Mouse (Mus musculus): ENCODE results near the gene Tbc1d2.

The Tbc1d2 gene

DNA sequence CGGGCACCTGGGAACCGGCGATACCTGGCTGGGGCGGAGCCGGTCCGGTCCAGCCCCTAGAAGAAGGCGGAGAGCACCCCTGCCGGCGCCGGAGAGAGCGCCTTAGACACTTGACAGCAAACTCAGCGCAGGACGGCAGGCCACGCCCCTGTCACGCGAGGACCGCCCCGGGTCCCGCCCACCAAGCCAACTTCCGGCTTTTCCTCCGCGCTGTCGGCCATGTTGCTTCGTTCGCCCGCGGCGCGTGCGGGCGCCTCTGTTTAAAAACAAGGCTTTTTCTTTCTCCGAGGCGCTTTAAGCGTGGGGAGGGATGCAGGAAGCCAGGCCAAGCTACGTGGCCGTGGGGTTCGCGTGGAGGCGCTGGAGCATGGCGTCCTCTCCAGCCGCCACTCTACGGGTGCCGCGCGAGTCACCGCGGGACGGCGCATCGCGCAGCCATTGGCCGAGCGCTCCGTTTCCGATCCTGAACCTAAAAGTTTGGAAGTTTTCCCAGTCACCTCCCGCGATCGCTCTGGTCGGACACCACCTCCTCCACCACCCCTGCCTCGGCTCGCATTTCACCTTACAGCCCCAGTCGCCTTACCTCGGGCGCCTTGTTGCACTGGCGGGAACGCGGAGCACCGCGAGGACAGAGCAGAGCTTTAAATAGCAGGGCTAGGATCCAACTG lies at the start of gene Tbc1d2:
TSS of gene Tbc1d2 (minus strand) at position 124 of the 668 bp plus-strand sequence.
- peak; percentile 90 for DNase-seq (ENCODE audit: low read depth, low spot score)

DNA sequence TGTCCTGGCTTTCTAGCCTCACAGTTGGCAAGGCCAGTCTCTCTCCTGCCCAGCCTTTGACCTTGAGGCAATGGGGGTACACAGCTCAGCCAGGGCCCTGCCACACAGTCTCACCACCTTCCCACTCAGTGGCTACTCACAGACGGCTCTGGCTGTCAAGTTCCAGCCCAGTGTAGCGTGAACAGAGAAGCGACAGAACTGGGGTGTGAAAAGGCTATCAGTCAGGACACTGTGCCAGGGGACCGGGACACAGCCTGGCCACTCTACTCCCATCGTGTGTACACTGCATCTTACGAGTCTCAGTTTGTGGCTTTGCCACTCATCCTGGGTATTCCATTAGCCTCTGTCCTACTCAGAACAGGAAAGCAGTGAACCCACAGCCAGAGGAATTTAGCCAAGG lies 46.5 kb upstream of the Tbc1d2 start:
- DNase-seq (ENCODE audit: low read depth, low spot score) = no peak

DNA sequence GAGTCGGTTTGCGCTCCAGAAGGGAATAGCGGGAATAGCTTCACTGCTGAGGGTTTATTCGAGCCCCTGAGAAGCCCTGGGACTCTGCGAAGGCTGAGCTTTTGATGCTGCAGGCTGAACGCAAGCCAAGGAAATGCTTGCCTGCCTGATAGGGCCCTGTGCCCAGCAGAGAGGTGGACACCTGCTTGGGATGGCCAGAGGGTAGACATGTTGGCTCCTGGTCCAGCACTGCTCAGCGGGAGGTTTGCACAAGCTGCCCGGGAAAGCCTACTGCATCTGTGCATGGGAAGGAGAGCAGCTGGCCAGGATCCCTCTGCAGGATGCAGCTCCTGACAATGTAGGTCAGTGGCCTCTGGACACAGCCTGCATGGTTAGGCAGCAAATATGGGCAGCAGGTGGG lies 40.6 kb upstream of the Tbc1d2 start:
- no peak for DNase-seq (ENCODE audit: low read depth, low spot score)

DNA sequence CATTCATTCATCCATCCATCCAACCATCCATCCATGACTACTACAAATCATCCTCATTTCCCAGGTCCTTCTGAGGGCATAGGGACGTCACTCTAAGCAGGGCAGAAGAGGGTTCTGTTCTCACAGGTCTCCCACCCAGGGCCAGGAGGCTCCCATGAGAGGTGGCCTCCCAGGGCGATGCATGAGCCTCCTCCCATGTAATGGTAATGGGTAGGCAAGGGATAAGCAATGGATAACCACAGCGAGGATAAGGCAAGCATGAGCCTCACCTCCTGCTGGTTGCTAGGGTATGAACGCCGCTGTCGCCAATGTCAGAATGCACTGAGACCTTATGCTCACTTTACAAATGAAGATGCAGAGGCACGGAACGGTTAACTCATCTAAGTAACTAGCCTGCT lies 40.0 kb upstream of the Tbc1d2 start:
- no peak for DNase-seq (ENCODE audit: low read depth, low spot score)

GRCm38 (mm10) chr4:46689397-46690022 lies 39.5 kb upstream of the Tbc1d2 start:
- DNase-seq (ENCODE audit: low read depth, low spot score) = peak; percentile 71

DNA sequence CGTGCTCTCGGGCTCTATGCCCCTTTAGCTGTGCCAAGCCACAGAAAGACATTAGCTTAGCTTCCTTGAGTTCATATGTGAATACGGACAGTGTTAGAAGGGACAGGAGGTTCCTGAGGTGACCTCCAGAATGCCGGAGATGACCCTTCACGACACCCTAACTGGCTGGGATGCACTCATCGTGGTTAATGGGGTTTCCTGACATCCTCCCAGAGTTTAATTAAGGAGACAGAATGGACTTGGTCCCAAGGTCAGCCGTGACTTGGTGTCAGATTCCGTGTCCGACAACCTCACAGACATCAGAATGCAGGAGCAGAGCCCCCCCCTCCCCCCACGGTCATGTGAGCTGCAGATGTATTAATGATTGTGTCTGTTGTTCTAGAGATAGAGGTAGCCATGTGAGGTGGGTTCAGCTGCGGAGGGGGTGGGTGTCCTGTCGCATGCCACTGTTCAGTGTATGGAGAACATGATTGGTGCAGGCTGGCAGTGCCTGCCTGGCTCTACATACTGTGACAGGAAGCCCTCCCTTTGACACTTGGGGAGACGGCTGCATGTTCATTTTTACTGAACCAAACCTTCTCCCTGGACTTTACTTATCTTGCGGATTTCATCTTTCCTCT lies 38.3 kb upstream of the Tbc1d2 start:
- DNase-seq (ENCODE audit: low read depth, low spot score) = no peak

DNA sequence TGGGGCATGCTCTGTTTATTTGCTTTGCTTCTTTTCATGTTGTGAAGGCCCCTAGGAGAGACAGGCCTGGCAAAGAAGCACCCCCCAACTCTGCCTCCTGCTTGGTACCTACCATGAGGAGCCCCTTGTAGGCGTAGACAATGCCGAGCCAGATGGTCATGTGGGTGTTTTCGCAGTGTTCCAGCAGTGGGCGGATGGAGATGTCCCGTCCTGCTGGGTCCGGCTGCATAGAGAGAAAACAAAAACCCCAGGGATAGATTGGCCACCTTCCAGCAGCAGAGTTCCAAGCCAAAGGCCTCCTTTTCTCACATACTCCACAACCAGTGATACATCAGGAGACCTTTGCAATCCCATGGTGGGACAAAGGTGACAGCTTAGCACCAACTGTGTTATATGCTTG lies 34.2 kb upstream of the Tbc1d2 start:
- no peak for DNase-seq (ENCODE audit: low read depth, low spot score)

GRCm38 (mm10) chr4:46676646-46677045 lies 26.6 kb upstream of the Tbc1d2 start:
- no peak for DNase-seq (ENCODE audit: low read depth, low spot score)

GRCm38 (mm10) chr4:46675992-46676391 lies 26.0 kb upstream of the Tbc1d2 start:
- DNase-seq (ENCODE audit: low read depth, low spot score) = no peak

DNA sequence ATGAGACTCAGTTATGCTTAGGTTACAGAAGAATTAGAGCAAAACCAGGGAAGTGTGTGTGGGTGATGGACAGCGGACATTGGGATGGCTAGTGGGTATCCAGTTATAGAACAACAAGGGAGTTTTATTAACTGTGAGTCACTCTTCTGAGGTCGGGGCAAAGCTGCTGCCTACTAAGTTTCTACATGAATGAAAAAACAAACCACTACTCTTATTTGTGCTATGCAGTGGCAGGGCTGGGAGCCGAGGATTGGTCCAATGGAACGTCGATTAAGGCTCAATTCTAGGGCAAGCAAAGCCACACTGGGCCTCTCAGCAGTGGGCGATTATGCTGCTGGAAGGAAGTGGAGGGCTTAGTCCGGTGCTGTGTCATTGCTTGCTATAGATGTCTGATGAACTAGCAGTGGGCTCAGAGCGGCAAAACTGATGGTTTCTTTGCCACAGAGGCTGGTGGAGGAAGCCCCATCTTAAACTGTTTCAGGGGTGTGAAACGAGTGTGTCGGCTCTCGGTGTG lies 25.3 kb upstream of the Tbc1d2 start:
- no peak for DNase-seq (ENCODE audit: low read depth, low spot score)

DNA sequence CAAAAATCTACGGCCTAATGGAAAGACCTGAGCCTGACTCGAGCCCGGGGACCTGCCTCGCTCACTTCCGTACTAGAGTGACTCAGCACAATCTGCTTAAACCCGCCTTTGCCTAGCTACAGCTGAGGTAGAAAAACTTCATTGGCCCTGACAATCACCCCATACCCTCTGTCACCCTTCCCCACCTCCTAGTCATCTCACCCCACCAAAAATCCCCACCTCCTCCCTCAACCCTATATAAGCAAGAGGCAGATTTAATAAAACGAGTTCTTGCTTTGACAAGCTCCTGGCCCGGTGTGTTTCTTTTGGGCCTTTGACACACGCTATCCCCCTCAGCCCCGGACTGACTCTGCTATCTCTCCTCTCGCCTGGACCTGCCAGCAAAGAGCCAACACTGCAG lies 18.6 kb upstream of the Tbc1d2 start:
- DNase-seq (ENCODE audit: low read depth, low spot score) = no peak

GRCm38 (mm10) chr4:46666420-46666819 lies 16.4 kb upstream of the Tbc1d2 start:
- DNase-seq (ENCODE audit: low read depth, low spot score) = no peak

DNA sequence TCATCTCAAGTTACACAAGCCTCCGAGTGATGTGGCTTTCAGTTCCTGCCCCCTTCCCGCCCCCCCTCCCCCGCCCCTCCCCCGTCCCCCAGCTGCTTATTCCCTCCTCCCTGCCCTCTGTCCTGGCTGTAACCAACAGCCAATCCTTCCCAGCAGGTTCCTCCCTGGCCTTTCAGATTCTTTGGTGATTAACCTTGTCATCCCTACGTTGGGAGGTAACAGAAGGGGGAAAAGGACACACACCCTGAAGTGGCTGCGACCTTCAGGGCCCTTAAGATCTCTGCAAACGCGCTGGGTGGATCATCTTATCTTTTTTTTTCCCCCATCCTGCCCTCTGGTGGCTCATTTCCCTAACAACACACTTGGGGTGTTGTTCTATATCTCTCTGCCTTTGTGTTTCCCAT lies 15.4 kb upstream of the Tbc1d2 start:
- no peak for DNase-seq (ENCODE audit: low read depth, low spot score)

DNA sequence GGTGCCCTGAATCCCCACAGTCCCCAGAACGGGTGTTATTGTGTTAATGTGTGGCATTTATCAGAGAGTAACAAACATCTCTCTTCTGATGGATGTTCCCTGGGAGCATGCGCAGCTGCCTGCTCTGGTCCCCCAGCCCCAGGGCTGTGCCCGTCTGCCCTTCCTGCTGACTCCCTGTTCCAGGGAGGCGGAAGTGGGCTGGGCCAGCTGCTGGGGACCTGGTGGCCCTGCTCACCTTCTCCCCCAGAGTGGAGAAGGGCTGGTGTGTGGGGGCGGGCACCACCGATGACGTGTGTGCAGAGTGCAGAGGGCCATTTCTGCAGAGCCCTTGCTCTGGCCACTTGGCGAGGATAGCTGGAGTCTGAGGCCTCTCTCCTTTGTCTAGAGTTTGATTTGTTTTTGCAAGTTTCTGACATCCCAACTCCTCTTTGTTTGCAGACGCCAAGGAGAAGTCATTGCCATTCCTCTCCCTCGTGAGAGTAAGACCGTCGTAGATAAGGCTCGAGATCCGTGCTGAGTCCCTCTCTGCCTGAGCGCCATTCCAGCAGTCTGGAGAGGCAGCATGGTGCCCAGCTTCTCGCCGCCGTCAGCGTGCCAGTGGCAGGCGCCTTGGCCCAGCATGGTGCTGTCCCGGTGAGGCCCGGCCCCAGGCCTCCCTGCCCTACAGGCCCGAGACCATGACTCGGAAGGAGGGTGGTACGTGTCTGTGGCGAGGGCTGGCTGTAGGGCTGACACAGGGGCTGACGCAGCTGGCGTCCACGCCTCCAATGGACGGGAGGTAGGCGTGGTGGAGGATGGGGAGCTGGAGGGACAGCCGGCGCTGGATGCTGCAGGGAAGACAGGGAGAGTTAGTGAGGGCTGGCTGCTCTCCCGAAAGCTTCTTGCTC lies 14.4 kb upstream of the Tbc1d2 start:
- DNase-seq (ENCODE audit: low read depth, low spot score) = no peak

- no peak for DNase-seq (ENCODE audit: low read depth, low spot score)
Measured at GRCm38 (mm10) chr4:46661433-46661832, 11.4 kb upstream of the Tbc1d2 start.

- DNase-seq (ENCODE audit: low read depth, low spot score) = no peak
Measured at GRCm38 (mm10) chr4:46658946-46659345, 8.9 kb upstream of the Tbc1d2 start.

- DNase-seq (ENCODE audit: low read depth, low spot score) = peak; percentile 81
Measured at GRCm38 (mm10) chr4:46657116-46657515, 7.1 kb upstream of the Tbc1d2 start.

- no peak for DNase-seq (ENCODE audit: low read depth, low spot score)
Measured at GRCm38 (mm10) chr4:46655956-46656355, 5.9 kb upstream of the Tbc1d2 start.

GRCm38 (mm10) chr4:46655298-46655697 lies 5.3 kb upstream of the Tbc1d2 start:
- DNase-seq (ENCODE audit: low read depth, low spot score) = no peak

DNA sequence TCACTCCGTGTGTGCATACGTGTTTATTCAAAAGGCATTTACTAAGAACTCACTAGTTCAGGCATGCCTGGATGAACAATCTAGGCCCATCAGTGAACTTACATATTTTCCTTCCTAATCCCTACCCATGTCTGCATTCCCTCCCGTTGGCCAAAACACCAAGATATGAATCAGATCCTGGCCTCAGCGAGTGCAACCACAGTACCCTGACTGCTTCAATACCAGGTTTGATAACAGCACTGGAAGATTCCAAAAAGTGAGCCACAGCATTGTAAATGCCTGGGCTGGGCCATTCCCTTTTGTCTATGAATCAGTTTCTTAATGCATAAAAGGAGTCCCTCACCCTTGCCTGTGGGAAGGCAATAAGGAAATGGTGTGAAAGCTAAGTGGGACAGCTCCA lies 848 bp downstream of the Tbc1d2 start:
- DNase-seq (ENCODE audit: low read depth, low spot score) = peak; percentile 67

DNA sequence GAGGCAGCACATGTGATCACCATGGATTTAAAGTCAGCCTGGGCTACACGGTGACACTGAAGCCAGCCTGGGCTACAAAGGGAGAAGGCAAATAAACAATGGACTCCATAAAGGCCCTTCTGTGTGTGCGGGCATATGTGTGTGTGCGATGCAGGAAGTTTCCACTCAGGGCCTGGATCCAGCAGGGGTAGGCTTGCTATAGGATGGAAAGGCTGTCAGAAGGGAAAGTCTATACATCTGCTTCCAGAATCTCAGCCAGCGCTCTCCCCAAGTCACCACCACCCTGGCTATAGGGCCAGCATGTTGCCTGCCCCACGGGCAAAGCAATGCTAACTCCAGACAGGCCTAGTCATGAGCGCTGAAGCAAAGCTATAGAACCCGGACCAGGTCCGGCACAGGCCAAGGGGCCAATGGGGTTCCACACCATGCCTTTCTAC lies 6.3 kb downstream of the Tbc1d2 start:
- DNase-seq (ENCODE audit: low read depth, low spot score) = no peak

All from 3T3-L1 (cell line).